Mouse (Mus musculus): Measurements from ENCODE around the gene Cgref1. TPM values are rescaled to one million over a fixed set of nuclear protein-coding genes. Genes with fewer than 3 reads are reported as not detected.

The Cgref1 gene
- polyA plus RNA-seq, 1 experiment: 8.2 TPM

- H3K27me3 ChIP-seq (ENCODE audit: control insufficient read depth, insufficient read depth, insufficient read length): no peaks in the 10 kb centered on the region
- no peak overlapping the region for H3ac ChIP-seq (ENCODE audit: control insufficient read depth, insufficient read length, low read depth)
- no peak overlapping the region for H3K4me3 ChIP-seq (ENCODE audit: insufficient read depth, poor library complexity, severe bottlenecking)
- H3K79me3 ChIP-seq (ENCODE audit: low read depth): no peaks in the 10 kb centered on the region
- TF ChIP-seq USF1 (IDR thresholded peaks at IDR 0.05; ENCODE audit: low read depth): no peak
- TF ChIP-seq MAX (IDR thresholded peaks at IDR 0.05): no peak
- TF ChIP-seq CTCF (IDR thresholded peaks at IDR 0.05; ENCODE audit: control insufficient read depth, insufficient read depth, insufficient read length): no peak
- no peak for TF ChIP-seq MYOD1 (IDR thresholded peaks at IDR 0.05; ENCODE audit: control insufficient read depth, insufficient read length, low read depth)
- TF ChIP-seq MYOG (IDR thresholded peaks at IDR 0.05; ENCODE audit: control insufficient read depth, extremely low read depth, insufficient read length): no peak
- TF ChIP-seq CEBPB (IDR thresholded peaks at IDR 0.05; ENCODE audit: low read depth): no peak
- no peak for TF ChIP-seq FOSL1 (IDR thresholded peaks at IDR 0.05; ENCODE audit: insufficient read depth, low read length, poor library complexity, severe bottlenecking)
- H3K36me3 ChIP-seq (ENCODE audit: control insufficient read depth, insufficient read depth): no peaks in the 10 kb centered on the region
- H3K79me2 ChIP-seq (ENCODE audit: control insufficient read depth, insufficient read depth): peaks cover 1% of the 10 kb centered on the region
These were observed 25.4 kb downstream of the Cgref1 start for GRCm38 (mm10) chr5:30919831-30920614.

- Histone ChIP-seq H3K36me3 (ENCODE audit: control insufficient read depth, insufficient read depth) (no peaks in the 10 kb centered on the region), H3K4me3 (ENCODE audit: insufficient read depth, poor library complexity, severe bottlenecking) (no peak overlapping the region), H3K79me3 (ENCODE audit: low read depth) (no peaks in the 10 kb centered on the region), H3K27me3 (ENCODE audit: control insufficient read depth, insufficient read depth, insufficient read length) (no peaks in the 10 kb centered on the region), H3K79me2 (ENCODE audit: control insufficient read depth, insufficient read depth) (peaks cover 15% of the 10 kb centered on the region), H3ac (ENCODE audit: control insufficient read depth, insufficient read length, low read depth) (no peak overlapping the region)
- TF ChIP-seq USF1 (IDR thresholded peaks at IDR 0.05; ENCODE audit: low read depth): no peak
- no peak for TF ChIP-seq MYOG (IDR thresholded peaks at IDR 0.05; ENCODE audit: control insufficient read depth, extremely low read depth, insufficient read length)
- no peak for TF ChIP-seq CTCF (IDR thresholded peaks at IDR 0.05; ENCODE audit: control insufficient read depth, insufficient read depth, insufficient read length)
- no peak for TF ChIP-seq FOSL1 (IDR thresholded peaks at IDR 0.05; ENCODE audit: insufficient read depth, low read length, poor library complexity, severe bottlenecking)
- no peak for TF ChIP-seq MAX (IDR thresholded peaks at IDR 0.05)
- TF ChIP-seq MYOD1 (IDR thresholded peaks at IDR 0.05; ENCODE audit: control insufficient read depth, insufficient read length, low read depth): no peak
- TF ChIP-seq CEBPB (IDR thresholded peaks at IDR 0.05; ENCODE audit: low read depth): no peak
These were observed 26.7 kb downstream of the Cgref1 start for GRCm38 (mm10) chr5:30918691-30919090.

- Histone ChIP-seq H3K4me3 (ENCODE audit: insufficient read depth, poor library complexity, severe bottlenecking) (no peak overlapping the region), H3K79me2 (ENCODE audit: control insufficient read depth, insufficient read depth) (peaks cover 16% of the 10 kb centered on the region), H3K27me3 (ENCODE audit: control insufficient read depth, insufficient read depth, insufficient read length) (no peaks in the 10 kb centered on the region), H3K36me3 (ENCODE audit: control insufficient read depth, insufficient read depth) (no peaks in the 10 kb centered on the region), H3ac (ENCODE audit: control insufficient read depth, insufficient read length, low read depth) (no peak overlapping the region), H3K79me3 (ENCODE audit: low read depth) (no peaks in the 10 kb centered on the region)
- TF ChIP-seq FOSL1 (IDR thresholded peaks at IDR 0.05; ENCODE audit: insufficient read depth, low read length, poor library complexity, severe bottlenecking) (no peak), MYOD1 (IDR thresholded peaks at IDR 0.05; ENCODE audit: control insufficient read depth, insufficient read length, low read depth) (no peak), CEBPB (IDR thresholded peaks at IDR 0.05; ENCODE audit: low read depth) (no peak), MYOG (IDR thresholded peaks at IDR 0.05; ENCODE audit: control insufficient read depth, extremely low read depth, insufficient read length) (no peak), MAX (IDR thresholded peaks at IDR 0.05) (no peak), USF1 (IDR thresholded peaks at IDR 0.05; ENCODE audit: low read depth) (no peak), CTCF (IDR thresholded peaks at IDR 0.05; ENCODE audit: control insufficient read depth, insufficient read depth, insufficient read length) (no peak)
These were observed 27.3 kb downstream of the Cgref1 start for GRCm38 (mm10) chr5:30917891-30918670.

- H3K79me2 ChIP-seq (ENCODE audit: control insufficient read depth, insufficient read depth): peaks cover 16% of the 10 kb centered on the region
- no peaks in the 10 kb centered on the region for H3K36me3 ChIP-seq (ENCODE audit: control insufficient read depth, insufficient read depth)
- TF ChIP-seq CEBPB (IDR thresholded peaks at IDR 0.05; ENCODE audit: low read depth) (no peak), MYOG (IDR thresholded peaks at IDR 0.05; ENCODE audit: control insufficient read depth, extremely low read depth, insufficient read length) (no peak), MYOD1 (IDR thresholded peaks at IDR 0.05; ENCODE audit: control insufficient read depth, insufficient read length, low read depth) (no peak), USF1 (IDR thresholded peaks at IDR 0.05; ENCODE audit: low read depth) (no peak)
- no peak overlapping the region for H3K4me3 ChIP-seq (ENCODE audit: insufficient read depth, poor library complexity, severe bottlenecking)
- H3ac ChIP-seq (ENCODE audit: control insufficient read depth, insufficient read length, low read depth): no peak overlapping the region
- H3K79me3 ChIP-seq (ENCODE audit: low read depth): no peaks in the 10 kb centered on the region
- no peaks in the 10 kb centered on the region for H3K27me3 ChIP-seq (ENCODE audit: control insufficient read depth, insufficient read depth, insufficient read length)
These were observed 28.0 kb downstream of the Cgref1 start for GRCm38 (mm10) chr5:30917348-30917747.

- no peak for TF ChIP-seq MYOD1 (IDR thresholded peaks at IDR 0.05; ENCODE audit: control insufficient read depth, insufficient read length, low read depth)
- no peak for TF ChIP-seq CEBPB (IDR thresholded peaks at IDR 0.05; ENCODE audit: low read depth)
- TF ChIP-seq MAX (IDR thresholded peaks at IDR 0.05): no peak
- no peak for TF ChIP-seq MYOG (IDR thresholded peaks at IDR 0.05; ENCODE audit: control insufficient read depth, extremely low read depth, insufficient read length)
- TF ChIP-seq CTCF (IDR thresholded peaks at IDR 0.05; ENCODE audit: control insufficient read depth, insufficient read depth, insufficient read length): no peak
- TF ChIP-seq USF1 (IDR thresholded peaks at IDR 0.05; ENCODE audit: low read depth): no peak
- TF ChIP-seq FOSL1 (IDR thresholded peaks at IDR 0.05; ENCODE audit: insufficient read depth, low read length, poor library complexity, severe bottlenecking): no peak
- Histone ChIP-seq H3K36me3 (ENCODE audit: control insufficient read depth, insufficient read depth) (no peaks in the 10 kb centered on the region), H3K4me3 (ENCODE audit: insufficient read depth, poor library complexity, severe bottlenecking) (no peak overlapping the region), H3ac (ENCODE audit: control insufficient read depth, insufficient read length, low read depth) (no peak overlapping the region), H3K79me3 (ENCODE audit: low read depth) (no peaks in the 10 kb centered on the region), H3K27me3 (ENCODE audit: control insufficient read depth, insufficient read depth, insufficient read length) (no peaks in the 10 kb centered on the region), H3K79me2 (ENCODE audit: control insufficient read depth, insufficient read depth) (peaks cover 16% of the 10 kb centered on the region)
These were observed 28.6 kb downstream of the Cgref1 start for GRCm38 (mm10) chr5:30916841-30917240.

Data from C2C12 (cell line).